Mouse (Mus musculus) liver, adult 2 months (tissue): ENCODE data around the gene Insc.

Experiments
- CTCF ChIP-seq: fragments of 200-500 bp; IDR thresholded peaks from 2 replicates; pipeline ENCODE4 v1.5.1; 2011; ENCODE audit warnings: low read depth, low read length, control low read depth
- POLR2A ChIP-seq: fragments of 200-500 bp; IDR thresholded peaks from 2 replicates; pipeline ENCODE4 v1.6.1; 2011; ENCODE audit warnings: low read length, control low read depth; ENCODE audit not compliant: insufficient read depth; ENCODE audit errors: extremely low read depth

DNA sequence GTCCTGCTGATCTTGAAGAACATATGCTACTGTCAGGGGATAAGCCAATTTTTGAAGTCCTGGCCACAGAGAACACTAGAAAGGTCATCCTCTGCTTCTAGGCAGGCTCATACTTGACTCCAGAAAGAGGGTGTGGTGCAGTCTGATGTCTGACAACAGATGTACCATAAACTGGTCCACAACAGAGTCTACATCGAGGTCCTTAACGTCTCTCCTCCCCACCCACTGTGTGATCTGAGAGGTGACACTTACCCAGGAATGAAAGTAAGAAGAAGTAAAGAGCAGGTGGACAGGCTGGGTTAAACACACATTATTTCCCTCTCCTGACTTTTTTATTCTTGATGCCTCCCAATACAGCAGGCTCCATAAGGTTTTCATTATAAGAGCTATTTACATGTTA, 50.9 kb downstream of the Insc start:
- TF ChIP-seq CTCF (no peak), POLR2A (no peak)
